Mouse (Mus musculus): ENCODE results near the gene Ltbp3.

- no peak for TF ChIP-seq CTCF (IDR thresholded peaks at IDR 0.05)
- TF ChIP-seq EP300 (IDR thresholded peaks at IDR 0.05) = peak; percentile 42
Measured at GRCm38 (mm10) chr19:5692086-5692912, 48.4 kb upstream of the Ltbp3 start.

Measured in lung, postnatal 0 days (tissue).